Mouse (Mus musculus) cerebellum, adult 8-10 months (tissue): ENCODE results near the gene Thnsl2.
A peak's percentile ranks its signal among the peaks of the same experiment; 100 is the strongest.

ENCODE experiments used
- DNase-seq: peaks from one replicate; pipeline ENCODE4 v3.0.0; 2022

Gene Thnsl2

GRCm38 (mm10) chr6:71143894-71144455 lies at the start of gene Thnsl2:
TSS of gene Thnsl2 (minus strand) at chr6:71144439.
- DNase-seq, result peak; percentile 80

GRCm38 (mm10) chr6:71193151-71193740 lies 49.0 kb upstream of the Thnsl2 start:
- no peak for DNase-seq

DNA sequence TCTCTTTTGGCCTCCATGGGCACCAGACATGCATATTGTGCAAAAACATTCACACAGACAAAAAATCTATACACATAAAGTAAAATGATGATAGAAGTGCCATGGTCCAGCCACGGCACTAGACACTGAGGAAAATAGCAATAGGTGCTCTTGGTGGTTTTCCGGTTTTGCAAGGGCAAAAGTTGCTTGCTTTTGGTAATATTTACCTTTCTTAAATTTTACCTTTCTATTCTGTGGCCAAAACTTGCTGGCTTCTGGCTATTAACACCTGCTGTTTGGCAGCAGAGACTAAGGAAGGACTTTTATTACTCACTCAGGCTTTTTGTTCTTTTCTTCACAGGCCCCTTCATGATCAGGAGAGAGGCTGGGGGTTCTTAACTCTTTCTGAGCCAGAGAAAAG lies 46.3 kb upstream of the Thnsl2 start:
- no peak for DNase-seq

- DNase-seq, result no peak
These were observed 45.3 kb upstream of the Thnsl2 start for GRCm38 (mm10) chr6:71189578-71189977.

DNA sequence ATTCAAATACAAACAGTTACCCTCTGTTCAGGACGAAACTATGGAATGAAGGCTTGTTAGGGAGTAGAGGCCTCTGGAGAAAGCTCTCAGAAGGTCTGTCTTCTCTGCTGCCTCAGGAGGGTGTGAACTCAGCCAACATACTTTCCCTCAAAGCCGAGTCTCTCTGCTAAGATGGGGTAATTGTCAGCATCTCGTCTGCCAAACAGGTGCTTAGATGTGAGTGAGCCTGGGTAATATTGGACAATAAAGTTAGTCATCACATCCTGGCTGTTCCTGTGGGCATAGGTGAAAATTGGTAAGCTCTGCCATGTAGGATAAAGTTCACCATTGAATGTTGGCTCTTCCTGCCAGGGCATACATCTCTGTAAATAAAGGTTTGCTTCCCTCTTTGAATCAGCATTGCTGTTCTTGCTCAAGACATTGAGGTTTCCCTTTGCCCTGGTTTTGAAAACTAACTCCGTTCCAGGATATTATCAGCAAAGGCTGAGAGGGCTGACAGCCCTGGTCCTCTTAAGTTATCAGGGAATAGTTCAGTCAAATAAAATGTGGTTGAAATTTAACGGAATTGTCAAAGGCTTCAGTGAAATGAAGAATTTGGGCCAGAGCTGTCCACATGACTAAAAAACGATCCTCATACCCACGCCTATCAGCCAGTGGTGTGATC lies 40.8 kb upstream of the Thnsl2 start:
- DNase-seq, result no peak

DNA sequence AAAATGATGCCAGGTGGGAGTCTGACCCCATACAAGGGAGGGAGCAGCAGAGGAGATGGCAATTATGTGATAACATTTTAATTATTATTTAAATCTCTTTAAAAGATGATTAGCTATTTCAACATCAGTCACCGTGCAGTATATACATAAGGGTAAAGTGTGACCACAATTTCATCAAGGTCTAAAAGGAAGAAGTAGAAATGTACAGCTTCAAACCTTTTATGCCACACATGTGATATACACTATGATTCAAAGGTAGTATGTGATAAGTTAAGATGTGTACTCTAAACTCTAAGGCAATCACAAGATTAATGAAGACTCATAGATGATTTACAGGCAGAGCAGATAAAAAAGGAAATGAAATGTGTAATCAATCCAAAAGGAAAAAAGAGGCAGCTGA lies 36.4 kb upstream of the Thnsl2 start:
- no peak for DNase-seq

DNA sequence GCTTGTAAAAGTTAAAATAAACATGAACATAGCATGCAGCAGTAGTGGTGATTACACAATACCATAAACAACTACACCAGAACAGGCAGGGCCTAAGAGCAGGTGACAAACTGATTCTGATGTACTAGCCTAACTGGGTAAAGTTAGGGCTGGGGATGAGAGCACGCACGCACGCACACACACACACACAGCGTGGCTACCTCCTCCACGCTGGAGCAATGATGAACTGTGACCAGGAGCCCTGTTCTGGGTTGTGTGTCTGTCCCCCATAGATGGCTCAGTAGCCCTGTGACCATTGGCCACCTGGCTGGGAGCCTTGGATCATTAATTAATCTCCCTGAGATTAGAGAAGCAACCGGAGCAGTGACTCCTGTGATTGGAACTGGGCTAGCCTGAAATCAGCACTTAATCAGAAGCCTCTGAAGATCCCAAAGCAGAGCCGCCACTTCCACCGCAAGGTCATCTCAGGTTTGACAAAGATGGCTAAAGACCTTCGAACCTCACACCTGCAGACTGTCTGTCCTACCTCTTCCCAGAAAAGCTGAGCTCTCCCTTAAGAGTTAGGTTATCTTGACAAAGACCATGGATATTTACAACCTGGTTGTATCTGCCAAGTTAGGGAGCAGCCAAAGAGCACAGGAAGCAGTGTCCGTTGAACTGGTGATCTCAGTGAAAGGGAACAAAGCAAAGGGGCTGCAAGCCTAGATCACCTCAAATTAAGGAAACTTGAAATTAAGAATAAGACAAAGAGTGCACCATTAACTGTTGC lies 28.8 kb upstream of the Thnsl2 start:
- DNase-seq, result no peak

DNA sequence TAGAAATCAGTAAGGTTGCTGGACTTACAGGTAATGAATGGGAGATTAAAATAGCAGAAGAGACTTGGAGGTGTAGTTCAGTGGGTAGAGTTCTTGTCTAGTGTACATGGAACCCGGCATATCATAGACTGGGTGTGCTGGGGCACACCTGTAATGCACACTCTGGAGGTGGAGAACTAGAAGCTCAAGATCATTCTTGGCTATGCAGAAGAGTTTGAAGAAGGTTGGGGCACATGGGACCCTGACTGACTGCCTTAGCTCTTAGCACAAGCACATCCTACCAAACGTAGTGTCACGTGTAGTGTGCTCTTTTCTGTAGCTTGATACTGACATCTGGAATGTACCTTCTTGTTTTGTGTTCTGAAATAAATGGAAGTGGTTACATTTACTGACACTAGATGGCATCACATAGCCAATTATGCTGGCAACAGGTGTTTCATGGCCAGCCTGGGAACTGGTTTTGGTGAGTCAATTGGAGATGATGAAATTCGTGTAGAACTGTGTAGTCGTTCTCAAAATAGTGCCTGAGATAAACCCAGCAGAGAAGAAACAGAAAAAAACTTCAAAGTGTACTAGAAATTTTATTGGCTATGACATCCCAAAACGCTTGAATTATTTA lies 22.4 kb upstream of the Thnsl2 start:
- DNase-seq, result no peak

- no peak for DNase-seq
These were observed 20.2 kb upstream of the Thnsl2 start for GRCm38 (mm10) chr6:71164394-71164793.

DNA sequence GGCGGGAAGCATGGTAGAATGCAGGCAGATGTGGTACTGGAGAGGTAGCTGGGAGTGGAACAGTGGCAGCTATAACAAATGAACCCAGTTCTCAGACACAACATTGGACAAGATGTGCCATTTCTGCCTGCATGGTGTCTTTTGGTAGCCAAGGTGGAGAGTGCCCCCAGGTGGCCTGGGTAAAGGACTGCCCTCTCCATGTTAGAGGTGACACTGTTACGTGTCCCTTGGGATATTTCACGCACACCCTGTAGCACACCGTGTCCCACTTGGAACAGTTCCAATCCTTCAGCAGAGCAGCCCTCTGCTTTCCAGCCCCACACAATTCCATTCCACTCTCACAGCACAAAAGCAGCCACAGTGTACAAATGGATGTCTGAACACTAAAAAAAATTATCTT lies 18.0 kb upstream of the Thnsl2 start:
- DNase-seq, result no peak

DNA sequence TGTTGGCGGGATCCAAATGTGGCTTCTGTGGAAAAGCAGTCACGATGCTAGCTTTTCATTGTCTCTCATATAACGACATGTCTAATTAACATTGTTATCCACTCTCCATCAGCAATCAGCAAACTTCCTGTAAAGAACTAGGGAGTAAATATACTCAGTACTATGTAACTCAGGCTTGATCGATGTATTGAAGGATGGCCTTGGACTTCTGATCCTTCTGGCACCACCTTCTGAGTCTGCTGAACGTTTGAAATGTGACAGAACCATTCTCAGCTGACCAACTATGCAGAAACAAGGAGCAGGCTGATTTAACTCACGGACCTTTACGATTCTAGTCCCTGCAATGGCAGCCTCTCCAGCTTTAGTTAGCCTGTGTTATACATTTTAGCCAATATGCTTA lies 17.1 kb upstream of the Thnsl2 start:
- DNase-seq, result no peak

- DNase-seq, result no peak
These were observed 12.6 kb upstream of the Thnsl2 start for GRCm38 (mm10) chr6:71156674-71157326.

DNA sequence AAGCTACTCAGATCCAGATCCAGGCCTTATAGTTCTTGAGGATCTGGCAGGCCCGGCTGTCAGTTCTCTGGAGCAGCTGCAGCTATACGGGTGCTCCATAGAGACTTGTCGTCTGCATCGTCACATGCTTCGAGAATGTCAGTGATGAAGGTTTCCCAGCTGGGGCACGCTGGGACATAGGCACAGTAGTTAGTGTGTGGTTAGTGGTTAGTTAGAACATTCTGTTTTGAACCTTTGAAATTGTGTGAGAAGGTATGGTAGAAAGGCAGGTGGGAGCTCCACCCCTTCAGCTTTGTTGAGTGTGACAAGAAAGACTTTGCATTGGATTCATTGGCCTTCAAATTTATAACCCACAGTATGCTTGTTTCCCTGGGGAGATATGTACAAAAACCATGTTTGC lies 10.6 kb upstream of the Thnsl2 start:
- DNase-seq, result no peak

DNA sequence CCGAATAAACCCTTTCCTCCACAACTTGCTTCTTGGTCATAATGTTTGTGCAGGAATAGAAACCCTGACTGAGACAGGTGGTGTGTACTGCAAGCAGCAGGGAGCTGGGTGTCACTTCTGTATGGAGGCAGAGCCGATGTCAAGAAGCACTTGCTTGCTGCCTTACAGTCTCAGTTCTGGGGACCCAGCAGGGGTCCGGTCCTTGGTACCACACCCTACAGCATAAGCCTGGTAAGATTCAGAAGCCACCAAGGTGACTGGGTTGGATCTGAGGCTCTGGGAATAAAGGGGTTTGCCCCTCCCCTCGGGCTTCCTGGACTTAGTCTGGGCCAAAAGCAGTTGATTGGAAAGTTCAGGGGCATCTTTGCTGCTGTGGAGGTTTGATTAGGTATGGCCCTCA lies 9.2 kb upstream of the Thnsl2 start:
- DNase-seq, result no peak

DNA sequence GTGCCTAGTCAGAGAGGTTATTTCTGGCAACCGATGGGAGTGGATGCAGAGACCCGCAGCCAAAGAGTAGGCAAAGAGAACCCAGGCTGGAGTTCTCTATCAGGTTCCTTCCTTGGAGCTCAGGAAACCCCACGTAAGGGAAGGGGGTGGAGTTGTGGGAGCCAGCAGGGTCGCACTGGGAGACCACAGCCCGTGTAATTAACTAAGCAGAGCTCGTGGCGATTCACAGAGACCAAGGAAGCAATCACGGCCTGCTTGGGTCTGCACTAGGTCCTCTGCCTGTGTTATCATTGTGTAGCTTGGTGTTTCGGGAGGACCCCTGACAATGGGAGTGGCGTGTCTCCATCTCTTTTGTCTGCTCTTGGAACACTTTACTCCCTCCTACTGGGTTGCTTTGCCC lies 6.9 kb upstream of the Thnsl2 start:
- no peak for DNase-seq

DNA sequence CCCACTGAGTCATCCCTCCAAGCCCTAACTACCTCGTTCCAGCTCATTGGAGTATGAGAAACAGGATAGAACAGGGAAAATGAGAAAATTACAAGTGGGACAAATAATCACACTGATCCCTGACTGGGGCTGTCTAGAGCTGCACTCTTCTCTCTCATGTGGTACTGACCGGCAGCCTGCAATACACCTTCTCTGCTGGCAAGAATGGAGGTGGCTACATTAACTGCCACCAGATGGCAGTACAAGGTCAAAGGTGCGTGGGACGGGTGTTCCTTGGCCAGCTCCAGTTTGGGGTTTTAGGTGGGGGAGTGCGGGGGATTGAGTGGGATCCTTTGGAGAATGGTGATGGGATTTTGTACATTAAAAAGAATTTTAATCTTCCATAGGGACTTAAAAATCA lies 5.3 kb upstream of the Thnsl2 start:
- DNase-seq, result peak; percentile 53

DNA sequence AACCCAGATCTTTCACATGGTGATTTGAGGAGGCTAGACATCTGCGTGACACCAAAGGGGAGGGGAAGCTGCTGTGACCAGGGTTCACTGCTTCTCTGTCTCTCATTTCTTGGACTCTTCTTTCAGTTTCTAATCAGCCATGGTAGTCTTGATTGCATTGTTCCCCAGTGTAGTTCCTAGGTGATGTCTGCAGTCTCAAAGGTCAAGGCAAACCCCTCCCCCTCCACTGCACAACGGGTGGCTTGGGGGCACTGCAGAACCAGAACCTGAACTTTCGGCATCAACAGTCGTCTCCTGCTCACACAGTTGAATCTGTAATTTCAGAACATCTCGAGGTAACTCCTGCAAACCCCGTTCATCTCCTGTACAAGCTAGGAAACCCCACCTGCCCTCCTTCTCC lies 4.1 kb upstream of the Thnsl2 start:
- no peak for DNase-seq

- DNase-seq, result no peak
These were observed 1.2 kb upstream of the Thnsl2 start for GRCm38 (mm10) chr6:71145288-71145989.

GRCm38 (mm10) chr6:71143154-71143893 lies 915 bp downstream of the Thnsl2 start:
- peak; percentile 27 for DNase-seq

- DNase-seq, result no peak
These were observed 9.2 kb downstream of the Thnsl2 start for GRCm38 (mm10) chr6:71135031-71135430.

DNA sequence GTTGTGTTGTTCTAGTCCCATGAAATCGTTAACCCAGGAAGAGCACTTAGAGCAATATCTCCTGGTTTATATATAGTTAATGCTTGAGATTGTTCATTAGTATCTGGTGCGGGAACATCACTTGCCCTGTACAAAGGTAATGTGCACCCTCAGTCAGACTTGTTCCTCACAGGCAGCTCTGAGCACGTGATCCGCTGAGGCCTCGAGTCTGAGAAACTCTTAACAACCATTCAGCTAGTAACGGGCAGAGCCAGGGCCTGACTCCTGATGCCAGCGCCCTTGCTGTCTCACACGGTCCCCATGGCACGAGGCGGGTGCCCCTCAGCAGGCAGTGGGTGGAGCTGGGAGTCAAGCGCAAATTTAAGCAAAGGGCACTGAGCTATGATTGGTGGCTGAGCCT lies 10.7 kb downstream of the Thnsl2 start:
- DNase-seq, result no peak

GRCm38 (mm10) chr6:71131038-71131437 lies 13.2 kb downstream of the Thnsl2 start:
- no peak for DNase-seq
